Mouse (Mus musculus) cerebellum, postnatal 10 days (tissue): ENCODE results near the gene Gle1.
A peak's percentile ranks its signal among the peaks of the same experiment; 100 is the strongest.

ENCODE experiments used
- DNase-seq, 2 experiments: peaks; one replicate each; pipeline ENCODE4 v3.0.0; 2021; ENCODE audit warnings: mixed read lengths in 2 of 2

Gene Gle1

DNA sequence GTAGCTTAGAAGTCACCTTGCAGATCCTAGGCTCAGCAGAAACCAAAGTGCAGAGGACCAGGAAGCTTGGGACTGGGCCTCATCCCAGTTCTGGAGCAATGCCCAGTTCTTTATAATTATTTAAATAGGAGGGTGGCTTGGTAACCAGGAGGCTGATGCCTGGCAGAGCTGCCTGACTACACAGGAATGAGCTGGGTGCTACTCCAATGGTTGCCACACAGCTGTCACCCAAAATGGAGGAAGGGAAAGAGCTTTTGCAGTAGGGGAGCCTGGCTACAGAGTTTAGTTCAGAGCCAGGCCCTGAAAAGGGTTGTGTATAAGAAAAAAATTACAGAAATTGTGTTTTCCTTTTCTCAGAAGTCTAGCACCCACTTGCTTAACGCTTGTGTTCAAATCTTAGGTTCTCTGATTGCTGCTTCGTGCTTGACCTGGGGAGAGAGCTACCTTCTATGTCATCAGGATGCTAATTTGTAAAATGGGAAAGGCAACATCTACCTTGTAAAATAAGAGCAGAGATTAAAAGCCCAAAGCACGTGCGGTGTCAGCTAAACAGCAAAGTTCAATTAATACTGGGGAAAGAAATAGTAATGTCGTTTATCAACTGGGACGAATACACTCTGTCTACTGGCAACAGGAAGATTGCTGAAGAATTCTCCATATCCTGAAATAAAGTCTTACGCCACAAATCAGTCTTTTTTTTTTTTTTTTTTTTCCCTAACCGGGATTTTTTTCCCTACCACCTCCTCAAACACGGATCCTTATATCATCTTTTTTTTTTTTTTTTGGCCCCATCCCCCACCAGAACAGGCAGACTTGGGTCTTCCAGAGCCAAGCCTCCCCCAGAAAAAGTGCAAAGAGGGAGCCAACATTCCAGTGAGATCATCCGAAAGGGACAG lies 29.4 kb downstream of the Gle1 start:
- peak; percentile 52 to 71 for DNase-seq

GRCm38 (mm10) chr2:29965250-29965843 lies 30.1 kb downstream of the Gle1 start, which contains the start of gene Sptan1:
TSS of gene Sptan1 (plus strand) at chr2:29965560.
- DNase-seq, result peak; percentile 99 to 100

DNA sequence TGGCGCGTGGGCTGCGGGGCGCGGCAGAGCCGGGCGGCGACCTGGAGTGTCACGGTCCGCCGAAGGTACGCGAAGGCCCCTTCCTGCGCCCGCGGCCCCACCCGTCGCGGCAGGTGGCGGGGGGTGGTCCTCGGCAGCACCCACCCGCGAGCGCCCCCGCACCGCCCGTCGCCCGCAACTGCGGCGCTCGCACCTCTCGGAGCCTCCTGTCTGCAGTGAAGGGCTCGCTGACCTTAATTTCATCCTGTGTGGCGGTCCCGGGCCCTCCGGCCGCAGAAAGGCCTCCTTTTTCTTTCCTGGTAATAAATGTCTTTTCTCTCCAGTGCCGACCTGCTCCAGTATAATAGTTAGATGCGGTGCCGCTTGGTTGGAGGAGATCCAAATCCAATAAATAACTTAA lies 30.7 kb downstream of the Gle1 start:
- peak; percentile 72 to 79 for DNase-seq

- DNase-seq, result no peak
Measured at GRCm38 (mm10) chr2:29966826-29967225, 31.6 kb downstream of the Gle1 start.

DNA sequence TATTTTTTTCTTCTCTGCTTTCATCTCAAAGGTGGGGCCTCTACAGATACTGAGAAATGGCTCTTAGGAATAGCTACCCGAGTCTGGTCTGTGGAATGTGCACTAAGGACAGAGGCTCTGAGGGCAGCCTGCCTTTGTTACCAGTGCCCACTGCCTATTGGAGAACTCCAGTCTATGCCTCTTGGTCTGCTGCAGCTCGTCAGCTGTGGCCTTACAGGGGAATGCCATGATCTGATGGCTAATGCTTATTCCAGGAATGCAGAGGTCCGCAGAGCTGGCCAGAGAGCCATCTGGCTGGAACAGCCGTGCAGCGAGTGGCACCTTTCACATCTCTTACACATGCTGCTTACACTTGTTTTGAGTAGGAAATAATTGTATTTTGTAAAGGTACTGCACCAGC lies 32.5 kb downstream of the Gle1 start:
- peak in 1 of 2 experiments; percentile 32 for DNase-seq

DNA sequence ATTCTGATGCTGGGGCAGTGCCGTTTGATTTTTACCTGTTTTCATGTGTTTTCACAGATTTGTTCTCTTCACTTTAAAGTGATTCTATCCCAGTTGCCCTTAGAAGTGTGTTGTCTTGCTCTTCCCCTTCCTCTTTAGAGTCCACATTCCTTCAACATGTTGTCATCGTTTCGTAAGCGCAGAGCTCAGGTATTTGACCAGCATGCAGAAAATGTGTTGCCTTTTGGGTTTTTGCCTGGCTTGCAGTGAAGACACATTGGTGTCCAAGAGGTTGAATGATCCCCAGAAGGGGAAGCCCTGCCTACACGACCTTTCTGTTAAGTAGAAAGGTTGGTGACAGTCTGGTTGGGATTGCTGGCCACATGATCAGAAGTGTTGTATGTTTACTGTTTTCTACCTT lies 33.4 kb downstream of the Gle1 start:
- DNase-seq, result no peak

DNA sequence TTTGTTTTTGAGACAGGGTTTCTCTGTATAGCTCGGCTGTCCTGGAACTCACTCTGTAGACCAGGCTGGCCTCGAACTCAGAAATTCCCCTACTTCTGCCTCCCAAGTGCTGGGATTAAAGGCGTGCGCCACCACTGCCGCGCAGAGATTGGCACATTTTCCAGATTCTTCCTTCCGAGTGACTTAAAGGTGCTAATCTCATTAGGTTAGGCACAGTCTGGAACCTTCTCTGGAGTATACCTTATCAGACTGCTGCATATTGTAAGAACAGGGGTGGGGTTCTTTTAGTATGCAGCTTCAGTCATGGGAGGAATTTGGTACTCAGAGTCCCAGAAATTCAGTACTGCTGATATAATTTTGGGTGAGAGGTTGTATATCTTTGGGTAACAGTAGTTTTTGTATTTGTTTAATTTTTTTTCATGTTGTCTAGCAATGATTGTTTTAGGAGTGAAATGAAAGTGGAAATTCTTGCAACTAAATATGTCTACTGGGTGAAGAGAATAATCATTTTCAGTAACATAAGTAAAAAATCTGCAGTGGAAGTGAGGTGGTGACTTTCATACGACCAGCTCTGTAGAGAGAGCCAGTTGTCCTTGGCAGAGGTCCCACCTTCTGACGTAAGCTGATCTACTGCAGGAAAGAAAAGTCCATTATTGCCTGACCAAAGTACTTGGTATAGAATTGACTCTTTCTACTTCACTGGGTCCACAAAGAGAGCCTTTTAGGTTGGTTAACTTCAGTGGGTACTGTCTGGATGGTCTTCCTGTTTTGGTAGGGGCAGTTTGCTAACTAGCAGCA lies 36.8 kb downstream of the Gle1 start:
- peak; percentile 75 to 78 for DNase-seq

DNA sequence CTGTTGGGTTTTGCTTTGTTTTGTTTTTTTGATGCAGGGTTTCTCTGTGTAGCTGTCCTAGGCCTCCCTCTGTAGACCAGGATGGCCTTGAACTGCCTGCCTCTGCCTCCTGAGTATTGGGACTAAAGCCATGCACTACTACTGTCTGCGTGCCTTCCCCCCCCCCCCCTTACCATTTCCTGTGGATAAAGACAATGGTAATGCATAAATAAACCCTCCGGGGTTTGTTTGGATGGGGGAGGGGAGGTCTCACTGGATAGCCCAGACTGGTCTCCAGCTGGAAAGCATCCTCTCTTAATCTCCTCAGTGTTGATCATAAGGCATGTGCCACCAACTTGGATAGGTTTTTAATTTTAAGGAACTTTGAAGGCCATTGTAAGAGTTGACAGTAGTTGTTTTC lies 38.3 kb downstream of the Gle1 start:
- peak in 1 of 2 experiments; percentile 16 for DNase-seq

DNA sequence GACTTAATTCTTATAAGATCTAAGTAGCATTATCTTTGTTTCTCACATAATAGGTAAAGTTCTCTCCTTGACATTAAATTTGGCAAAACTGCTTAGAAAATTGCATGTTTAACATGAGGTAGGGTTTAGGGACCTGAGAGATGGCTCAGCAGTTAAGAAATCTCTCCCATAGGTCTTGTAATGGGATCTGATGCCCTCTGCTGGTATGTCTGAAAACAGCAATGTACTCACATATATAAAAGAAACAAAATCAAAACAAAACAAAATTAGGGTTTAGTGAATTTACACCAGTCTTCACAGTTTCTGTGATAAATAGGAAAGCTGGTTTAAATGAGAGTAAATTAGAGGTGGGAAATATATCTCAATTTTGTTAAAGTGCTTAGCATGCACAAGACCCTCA lies 42.1 kb downstream of the Gle1 start:
- peak; percentile 65 to 77 for DNase-seq

GRCm38 (mm10) chr2:29980661-29981060 lies 45.4 kb downstream of the Gle1 start:
- no peak for DNase-seq

DNA sequence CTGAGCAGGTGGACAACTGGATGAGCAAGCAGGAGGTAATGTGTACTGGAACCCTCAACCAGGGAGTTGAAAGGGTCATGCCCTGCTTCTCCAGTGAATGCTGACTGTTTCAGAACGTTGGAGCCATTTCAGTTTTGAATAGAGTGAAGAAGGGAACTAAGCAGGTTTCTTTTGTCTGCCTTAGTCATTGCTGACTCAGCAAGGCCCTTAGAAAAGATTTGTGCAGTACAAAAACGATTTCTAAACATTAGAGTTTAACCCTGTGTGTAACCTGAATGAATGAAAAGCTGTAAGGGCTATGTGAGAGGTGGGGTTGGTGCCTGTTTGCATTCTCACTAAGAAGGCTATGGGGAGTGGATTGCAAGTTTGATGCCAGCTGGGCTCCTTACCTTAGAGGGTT lies 56.7 kb downstream of the Gle1 start:
- no peak for DNase-seq

GRCm38 (mm10) chr2:30009101-30009500 lies 73.9 kb downstream of the Gle1 start:
- no peak for DNase-seq
